Mouse (Mus musculus) cerebellum, postnatal 36 days (tissue): Measurements from ENCODE around the gene Cyren.
A peak's percentile ranks its signal among the peaks of the same experiment; 100 is the strongest.

ENCODE experiments used
- DNase-seq, 2 experiments: peaks; one replicate each; pipeline ENCODE4 v3.0.0; 2021 to 2022; ENCODE audit warnings: mixed read lengths in 2 of 2

The Cyren gene

DNA sequence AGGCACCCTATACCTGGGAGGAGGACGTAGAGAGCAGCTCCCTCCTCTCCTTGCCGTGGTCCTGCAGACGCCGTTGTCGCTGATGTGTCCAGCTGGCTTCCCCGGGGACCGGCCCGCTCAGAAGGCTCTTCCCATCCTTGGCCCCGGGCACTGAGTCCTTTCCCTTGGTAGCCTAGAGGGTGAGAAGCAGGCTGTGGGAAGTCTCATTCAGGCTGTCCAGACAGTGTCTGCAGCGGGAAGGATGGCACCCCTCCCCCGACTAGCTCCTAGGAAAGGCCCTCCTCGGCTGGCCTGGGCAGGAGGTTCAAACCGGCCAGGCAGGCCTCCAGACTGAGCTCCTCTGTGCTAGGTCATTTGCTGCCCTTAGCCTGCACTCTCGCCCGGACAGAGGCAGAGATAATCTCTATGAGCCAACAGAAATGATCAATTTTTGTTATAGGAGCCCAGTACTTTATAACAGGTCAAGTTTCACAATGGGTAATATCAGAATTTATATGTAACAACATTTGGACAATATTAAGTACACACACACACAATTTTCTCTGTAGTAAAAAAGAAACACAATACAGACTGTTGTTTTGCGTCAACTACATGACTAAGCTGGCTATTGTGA lies 18.4 kb upstream of the Cyren start:
- DNase-seq = no peak

DNA sequence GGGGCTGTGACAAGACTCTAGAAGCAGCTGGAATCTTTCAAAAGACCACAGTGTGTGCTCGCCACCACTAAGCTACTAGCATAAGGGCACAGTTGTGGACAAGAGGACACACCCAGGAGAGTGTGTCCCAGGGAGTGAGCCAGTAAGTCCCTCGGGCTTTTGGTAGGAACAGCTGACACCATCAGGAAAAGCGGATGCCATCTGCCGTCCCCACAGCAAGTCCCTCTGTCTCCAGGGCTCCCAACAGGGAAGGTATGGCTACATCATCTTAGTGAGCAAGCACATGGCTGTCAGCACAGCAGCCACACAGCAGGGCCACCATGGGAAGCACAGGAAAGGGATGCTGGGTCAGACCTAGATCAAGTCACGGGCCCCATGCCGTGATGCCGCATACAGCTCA lies 17.7 kb upstream of the Cyren start:
- peak in 1 of 2 experiments; percentile 29 for DNase-seq

DNA sequence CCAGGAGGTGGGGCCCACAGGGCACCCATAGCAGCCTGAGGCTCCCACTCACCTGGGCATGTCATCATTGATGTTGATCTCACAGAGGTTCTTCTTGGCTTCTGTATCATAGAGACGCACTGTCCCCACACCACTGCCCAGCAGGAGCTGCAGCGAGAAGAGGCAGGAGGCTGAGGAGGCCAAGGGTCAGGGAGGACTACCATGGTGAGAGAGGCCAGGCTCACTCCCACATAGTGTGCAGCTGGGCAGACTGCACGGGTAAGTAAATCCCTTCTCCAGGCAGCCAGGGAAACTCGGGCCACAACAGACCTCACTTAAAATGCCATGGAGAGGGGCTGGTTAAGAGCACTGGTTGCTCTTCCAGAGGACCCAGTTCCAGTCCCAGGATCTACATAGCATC lies 11.3 kb upstream of the Cyren start:
- DNase-seq = no peak

DNA sequence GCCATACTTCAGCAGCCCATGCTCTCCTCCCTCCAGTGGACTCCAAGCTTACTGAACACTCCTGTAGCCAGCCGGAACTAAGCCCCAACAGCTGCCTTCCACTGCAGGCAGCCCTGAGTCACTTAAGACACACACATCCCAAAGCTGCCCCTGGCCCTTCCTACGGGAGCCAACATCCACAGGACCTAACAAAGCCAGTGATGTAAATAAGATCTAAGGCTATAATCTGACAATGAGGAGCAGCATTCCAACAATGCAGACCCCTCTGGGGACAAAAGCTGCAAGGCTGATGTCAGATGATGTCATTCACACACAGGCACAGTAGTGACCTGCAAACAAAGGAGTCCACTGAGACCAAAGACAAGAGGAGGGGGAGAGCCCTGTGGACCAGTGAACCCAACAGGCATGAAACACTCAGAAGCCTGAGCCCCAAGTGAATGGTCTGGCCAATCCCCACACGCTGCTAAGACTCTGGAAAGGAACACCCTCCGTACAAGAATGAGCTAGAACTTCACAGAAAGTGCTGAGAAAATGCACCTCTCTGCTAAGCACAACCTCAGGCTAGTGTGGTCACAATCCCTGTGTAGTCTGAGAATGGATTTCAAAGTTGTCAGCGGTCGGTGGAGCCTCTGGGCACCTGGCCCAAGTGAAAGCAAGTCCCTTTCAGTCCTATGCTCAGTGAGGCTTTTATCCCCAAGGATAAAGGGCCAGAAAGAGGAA lies 9.4 kb upstream of the Cyren start:
- DNase-seq = no peak

DNA sequence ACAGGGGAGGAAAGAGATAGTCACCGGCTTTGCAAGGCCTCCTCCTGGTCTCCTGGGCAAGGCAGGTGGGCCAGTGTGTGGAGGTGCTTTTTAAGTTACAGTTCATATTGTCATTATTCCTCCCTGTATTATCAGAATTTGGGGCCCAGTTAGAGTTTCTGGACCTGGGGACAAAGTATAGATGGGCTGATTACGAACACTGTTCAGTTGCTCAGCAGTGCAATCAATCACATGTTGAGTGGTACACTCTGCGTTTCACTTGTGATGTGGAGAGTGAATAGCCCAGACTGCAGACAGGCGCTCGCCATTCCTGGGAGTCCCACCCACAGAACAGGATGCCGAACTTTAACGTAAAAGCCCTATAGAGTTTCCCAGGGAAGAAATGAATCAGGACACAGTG lies 6.9 kb upstream of the Cyren start:
- no peak for DNase-seq

DNA sequence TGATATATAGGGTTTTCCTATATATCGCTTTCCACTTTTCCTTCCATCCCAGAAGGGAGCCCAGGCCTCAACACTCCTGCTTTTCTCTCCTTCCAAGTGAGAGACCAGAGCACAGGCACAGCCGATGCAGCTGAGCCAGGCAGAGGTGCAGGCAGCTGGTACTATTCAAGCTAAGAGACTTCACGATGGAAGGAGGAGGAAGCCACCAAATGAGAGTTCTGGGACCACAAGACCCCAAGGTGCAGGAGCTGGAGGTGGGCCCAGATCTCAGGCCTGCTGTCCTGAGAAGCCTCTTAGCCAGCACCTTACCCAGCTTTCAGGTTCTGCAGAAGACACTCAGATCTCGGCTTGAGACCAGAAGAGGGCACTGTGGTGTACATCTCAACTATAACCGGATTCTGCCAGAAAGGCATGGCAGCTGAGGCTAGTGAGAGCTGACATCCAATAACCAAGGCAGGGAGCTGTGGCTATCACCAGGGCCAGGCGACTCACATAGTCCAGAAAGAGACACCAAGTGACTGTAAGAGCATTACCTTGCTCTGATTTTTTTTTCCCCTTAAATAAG lies 2.1 kb upstream of the Cyren start:
- peak; percentile 58 to 64 for DNase-seq

DNA sequence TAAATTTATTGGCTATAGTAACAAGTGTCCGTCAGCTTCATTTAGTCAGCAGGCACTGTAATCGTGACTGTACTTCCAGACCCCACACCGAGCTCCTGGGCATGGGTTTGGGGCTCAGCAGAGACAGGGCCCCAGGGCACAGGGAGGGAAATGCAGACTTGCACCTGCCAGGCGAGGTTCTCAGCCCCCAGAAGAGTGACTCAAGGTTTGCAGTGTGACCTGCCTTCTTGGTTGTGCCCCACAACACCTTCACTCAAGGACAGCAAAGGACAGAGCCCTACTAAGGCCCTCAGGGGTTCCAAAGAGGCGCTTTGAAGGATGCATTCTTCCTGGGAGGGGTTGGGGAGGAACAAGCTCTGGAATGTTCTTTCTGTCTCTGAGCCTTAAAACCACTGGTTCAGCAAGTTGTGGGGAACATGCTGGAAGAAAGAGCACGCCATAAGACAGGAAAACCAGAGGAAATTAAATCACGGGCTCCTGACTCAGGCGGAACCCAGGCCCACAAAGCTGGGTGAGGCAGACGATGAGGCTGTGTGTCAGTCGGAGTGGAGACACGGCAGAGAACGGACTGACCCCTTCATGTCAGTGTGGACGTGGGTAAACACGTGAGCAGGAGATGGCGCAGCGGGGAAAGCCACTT lies 1.4 kb upstream of the Cyren start:
- no peak for DNase-seq

DNA sequence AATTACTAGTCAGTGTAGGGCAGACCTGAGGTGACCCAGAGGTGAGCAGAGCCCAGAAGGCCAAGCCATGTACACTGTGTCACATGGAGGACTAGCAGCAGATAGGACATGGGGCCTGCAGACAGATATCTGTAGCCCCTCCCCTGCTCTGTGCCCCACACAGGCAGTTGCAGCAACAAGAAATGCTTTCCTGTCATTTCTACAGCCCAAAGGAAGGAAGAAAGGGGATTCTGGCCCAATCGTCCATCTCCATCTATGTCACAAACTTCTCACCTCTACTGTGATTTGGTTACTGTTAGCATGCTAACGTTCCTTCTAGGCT lies 1.1 kb downstream of the Cyren start:
- no peak for DNase-seq

DNA sequence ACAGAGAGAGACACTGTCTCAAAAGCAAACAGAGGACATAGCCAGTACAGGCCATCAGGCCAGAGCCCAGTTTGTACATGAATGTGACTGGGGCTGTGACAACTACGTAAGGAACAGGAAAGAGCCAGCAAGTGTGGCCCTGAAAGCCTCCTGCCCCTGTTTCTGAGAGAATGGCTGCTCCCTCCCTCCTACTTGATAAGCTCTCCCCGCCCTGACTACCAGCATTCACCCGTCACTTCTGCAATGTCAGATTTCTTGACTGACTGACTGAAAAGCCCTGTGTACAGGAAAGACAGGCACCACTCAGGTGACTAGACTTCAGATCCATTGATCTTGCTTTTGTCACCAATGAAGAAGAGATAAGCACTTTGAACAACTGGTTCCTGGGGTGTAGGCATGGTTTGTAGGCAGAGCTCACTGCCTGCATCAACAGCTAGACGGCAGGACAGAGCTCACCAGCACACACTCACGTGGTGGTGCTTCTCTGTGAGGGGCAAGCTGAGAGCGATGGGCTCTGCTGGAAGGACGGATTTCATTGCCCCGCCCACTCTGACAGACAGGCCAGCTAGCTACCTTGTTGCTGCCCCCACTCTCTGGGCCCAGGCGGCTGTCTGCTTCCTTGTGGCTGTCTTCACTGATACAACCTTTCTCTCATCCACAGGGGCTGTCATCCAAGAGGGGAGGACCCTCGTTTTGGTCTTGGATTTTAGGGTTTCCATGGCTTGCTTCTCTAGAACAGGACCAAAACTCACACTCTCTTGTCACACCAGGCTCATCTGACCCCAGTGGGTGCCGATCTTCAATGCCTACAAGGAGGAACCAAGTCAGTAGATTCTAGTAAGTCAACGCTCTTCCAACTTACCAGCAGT lies 1.7 kb downstream of the Cyren start:
- DNase-seq = no peak

DNA sequence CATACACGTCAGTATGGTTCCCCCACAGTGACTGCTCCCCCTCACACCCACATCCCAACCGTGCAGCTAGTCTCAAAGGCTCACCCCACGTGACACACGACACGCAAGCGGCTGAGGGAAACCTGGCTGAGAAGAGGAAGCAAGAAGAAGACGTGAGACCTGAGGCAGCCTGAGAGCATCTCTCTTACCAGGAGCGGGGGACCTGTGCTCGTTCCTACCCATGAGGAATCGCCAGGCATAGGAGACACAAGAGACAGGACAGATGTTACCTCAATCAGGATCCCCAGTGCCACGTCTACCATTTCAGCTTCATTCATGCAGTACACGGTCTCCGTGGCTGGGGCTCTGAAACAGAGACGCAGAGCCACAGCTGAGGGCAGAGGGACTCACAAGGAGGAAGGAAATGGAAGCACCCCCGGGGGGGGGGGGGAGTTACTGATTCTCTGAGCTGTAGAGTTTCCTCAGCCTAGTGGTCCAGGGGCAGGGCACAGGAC lies 2.5 kb downstream of the Cyren start:
- no peak for DNase-seq

DNA sequence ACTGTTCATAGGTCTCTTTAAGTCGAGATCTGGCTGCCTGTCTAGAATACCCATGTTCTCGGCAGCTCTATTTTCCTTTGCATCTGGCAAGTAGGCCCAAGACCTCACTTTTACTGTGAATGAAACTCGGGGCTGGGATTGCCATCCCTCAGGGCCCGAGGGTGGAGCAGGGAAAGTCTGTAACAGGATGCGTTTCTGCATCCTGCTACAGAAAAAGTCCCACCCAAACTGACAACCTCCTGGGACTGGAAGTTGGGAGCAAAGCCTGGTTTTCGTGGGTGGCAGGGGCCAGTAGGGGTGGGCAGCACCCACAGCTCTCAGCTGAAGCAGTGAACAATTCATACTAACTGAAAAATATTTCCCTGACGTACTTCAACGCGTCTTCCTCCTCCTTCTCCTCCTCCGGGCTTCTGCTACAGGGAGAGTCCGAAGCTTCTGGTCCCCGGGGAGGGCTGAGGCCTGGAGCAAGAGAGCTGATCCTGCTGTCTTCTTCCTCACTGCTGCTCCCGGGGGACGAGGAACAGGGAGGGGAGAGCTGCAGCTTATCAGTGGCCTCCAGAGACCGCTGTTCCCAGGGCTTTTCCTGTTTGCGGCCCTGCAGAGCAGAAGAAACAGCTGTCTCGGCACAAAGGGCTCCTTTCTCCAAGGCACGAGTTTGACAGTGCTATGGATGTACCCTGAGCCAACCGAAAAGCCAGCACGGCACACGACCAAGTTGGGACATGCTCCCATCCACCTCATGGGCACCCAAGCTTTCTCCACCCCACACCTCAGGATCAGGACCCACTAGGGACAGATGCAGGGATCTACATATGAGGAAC lies 3.5 kb downstream of the Cyren start:
- no peak for DNase-seq

DNA sequence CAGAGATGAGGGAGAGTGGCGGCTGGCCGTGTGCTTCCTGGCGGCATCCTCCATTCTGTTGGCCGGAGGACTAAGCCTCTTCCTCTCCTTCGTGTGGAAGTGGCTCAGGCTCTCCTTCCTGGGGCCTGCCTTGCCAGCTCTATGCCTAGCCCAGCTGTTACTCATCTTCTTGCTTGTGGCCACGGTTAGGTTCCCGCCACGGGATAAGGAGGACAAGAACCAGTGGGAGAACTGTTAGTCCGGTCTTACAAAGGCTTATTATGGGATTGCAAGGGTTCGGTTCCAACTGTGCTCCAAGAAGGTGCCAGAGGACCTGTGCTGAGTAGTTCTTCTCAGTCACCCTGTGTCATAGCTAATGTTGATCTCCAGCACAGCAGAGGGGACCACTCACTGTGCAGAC lies 5.0 kb downstream of the Cyren start:
- DNase-seq = no peak

DNA sequence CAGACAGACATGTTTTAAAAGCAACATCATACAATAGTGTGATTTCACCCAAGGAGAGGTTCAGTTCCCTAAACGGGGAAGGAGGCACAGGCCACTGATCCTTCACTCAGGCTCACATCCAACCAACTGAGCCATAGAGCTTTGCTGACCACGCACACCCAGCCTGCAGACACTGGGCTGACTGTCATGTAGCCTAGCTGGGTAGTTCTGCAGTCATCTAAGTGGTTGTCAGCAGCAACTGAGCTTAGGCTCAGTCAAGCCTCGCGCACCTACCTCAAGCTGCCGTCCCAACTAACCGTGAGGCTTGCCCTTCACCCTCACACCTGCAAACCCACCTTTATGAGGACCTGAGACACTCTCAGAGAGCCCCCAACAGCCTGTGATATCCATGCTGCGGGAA lies 5.9 kb downstream of the Cyren start:
- no peak for DNase-seq

DNA sequence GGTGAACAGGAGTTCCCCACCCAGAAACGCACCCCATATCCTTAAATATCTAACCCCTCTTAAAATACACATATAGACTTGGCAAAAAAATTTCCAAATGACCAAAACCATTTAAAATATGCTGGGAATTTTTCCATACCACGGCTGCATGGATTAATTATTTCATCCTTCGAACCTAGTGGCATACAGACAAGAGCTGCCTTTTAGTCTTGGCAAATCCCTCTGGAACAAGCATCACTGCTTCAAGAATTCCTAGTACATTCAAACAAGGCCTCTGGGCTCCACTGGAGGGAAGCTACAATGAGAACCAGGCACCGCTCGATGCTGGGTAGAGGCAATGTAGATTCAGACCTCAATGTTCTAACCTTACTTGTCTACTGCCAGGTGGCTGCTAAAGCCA lies 7.1 kb downstream of the Cyren start:
- no peak for DNase-seq

DNA sequence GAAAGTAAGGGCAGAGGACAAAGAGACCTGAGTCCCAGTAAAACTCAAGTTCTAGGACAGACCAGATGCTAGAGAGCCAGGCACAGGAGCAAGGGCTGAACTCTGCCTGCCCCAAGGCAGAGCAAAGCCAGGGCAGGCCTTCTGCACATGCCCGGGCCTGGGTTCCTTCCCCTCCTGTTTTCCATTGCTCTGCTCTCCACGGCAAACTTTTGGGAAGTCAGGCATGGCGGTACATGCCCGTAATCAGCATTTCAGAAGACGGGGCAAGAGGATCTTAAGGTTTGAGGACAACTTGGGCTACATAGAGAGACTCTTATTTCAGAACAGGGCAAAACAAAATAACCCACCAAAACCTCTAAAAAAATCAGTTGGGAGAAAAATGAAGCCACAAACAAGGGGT lies 7.7 kb downstream of the Cyren start:
- no peak for DNase-seq

DNA sequence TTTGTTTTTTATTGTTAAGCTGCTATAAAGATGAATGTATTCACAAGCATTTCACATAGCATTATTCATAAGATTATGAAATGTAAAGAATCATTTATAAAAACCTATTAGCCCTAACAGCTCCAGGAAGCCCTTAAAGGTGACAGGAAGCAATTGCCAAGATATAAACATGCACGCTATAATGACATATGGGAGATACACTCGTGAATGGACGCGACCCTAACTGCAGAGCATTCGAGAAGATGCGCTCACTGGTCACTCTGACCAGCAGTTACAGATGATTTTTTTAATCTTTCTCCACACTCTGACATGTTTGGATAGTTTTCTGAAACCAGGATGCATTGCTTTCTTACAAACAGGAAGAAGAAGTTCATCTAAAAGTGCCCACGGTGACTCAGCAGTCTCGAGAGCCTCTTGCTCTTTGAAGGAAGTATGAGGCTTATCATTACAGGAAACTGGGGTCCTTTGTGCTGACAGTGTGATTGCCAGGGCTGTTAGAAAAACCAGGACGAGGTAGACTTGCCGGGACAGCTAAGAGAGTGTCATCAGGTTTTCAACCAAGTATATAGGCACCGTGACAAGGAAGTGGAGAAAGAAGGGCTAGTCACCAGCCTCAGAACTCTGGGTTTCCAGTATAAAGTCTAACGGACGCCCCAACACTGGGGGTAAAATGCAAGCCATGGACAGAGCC lies 8.5 kb downstream of the Cyren start:
- no peak for DNase-seq

DNA sequence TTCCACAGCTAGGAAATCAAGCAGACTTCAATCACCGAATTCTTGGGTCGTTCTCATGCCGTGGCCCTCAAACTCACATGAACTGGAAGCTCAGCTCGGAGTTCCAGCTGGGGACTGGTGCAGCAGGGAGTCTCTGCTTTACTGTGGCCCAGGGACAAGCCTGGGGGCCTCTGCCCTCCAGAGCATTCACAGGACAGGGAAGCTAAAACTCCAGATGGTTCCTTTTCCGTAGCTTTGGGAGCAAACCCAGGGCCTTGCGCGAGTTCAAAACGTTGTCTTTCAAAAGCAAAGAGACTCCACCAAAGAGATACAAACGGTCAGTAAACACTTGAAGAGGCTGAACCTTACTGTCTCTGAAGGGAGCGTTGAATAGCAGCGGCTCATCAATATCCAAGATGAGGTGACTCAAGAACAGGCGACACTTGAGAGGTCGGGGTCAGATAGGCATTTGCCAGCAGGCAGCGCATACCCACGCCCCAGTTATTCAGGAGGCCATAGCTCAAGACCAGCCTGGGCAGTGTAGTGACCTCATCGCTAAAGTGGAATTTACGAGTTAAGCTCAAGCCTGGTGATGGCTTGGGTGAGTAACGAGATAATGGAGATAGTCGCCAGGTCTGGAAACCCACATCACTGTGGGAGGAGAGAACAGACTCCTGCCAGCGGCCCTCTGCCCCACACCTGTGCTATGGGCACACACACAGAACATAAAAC lies 9.2 kb downstream of the Cyren start:
- no peak for DNase-seq

DNA sequence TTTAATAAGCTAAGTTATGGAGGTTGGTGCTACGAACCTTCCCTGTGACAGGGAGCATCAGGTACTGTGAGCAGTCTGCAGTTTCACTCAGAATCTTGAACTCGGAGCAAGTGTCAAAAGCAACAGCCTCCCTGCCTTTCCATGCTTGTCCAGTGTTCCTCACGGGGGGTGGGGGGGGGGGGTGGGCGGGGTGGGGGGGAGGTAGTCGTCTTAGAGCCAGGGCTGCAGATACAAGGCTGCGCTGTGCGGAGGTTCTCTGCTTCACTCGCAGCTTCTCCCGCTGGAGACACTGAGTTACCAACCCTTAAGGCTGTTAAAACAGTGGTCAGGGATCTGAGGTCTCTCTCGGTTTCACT lies 9.9 kb downstream of the Cyren start:
- DNase-seq = no peak

DNA sequence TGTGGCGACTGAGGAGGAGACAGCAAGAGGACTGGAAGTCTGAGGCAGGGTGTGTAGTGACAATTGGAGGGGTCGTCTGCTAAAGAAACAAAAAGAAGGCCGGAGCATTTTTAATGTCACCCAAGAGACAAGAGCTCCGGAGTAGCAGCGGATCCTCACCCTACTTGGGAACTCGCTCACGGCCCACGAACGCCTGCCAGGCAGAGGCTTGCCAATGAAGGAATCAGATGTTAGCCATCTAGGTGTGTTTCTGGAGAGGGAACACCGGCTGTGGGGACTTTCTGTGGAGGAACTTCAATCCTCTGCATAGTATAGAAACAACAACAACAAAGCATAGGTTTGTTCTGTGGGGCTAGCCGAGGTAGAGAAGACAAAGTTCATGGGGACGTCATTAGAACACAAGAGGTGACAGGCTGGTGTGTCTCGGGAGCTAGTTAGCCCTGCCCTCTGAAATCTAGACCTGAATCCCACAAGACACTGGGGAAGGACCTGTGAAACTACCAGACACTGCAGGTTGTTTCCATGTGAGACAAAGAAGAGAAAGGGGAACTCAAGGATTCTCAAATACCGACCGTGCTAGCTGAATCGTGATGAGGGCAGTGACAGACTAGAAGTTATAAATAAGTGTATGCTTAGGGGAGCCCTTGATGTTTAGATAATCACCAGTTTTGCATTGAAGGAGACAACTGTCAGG lies 10.4 kb downstream of the Cyren start:
- no peak for DNase-seq

DNA sequence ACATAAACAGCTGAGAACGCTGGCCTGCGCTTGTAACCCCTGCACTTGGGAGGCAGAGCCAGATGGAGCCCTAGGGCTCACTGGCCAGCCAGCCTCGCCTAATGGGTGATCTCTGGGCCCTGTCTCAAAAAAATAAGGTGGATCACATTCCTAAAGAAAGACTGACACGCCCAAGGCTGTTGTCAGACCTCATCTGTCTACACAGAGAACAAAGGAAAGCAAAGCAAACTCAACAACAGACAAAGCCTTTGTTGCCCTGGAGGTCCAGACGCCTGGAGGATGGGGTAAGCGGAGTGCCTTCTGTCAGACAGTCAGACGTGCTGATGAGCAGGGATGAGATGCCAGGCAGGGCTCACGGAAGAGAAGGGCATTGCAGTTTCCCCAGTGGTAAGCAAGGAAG lies 11.1 kb downstream of the Cyren start:
- no peak for DNase-seq
